8 mouse cellular contexts compared by ENCODE assay signal in the genomic region with DNA sequence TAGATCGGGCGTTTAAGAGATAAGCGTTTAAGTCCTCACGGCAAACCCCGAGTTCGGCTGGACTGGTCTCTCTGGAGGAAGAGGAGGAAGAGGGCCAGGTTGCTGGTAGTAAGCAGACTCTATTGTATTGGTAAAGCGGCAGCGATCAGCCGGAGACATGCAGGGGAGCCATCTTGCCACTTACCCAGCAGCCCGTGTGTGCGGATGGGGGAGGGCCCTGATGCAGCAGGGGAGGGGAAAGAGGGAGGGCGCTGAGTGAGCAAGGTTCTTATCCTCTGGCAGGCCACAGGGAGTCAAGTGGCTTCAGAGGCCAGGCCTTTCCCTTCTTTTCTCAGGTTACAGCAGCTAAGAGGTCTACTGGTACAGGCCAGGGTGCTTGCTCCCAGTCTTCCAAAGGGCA. TPM values are rescaled to one million over a fixed set of nuclear protein-coding genes. Genes with fewer than 3 reads are reported as not detected.
DNase-seq lines count a peak whose midpoint lies in the region; ATAC-seq and TF ChIP-seq lines count a peak whose summit lies in the region.

No protein-coding gene starts in this region.

- no peaks in the 10 kb centered on the region for H3K9me3 ChIP-seq in intestine, postnatal 0 days (ENCODE audit: control insufficient read depth)
- H3K9me3 ChIP-seq in midbrain, embryonic 11.5 days (ENCODE audit: control insufficient read depth, low read length) = no peaks in the 10 kb centered on the region

- TF ChIP-seq CTCF in intestine, postnatal 0 days (IDR thresholded peaks at IDR 0.05; ENCODE audit: low read depth) = peak; percentile 15; the same call in 1 of the 2 replicates

- peak; percentile 69 to 81 for DNase-seq in urinary bladder, adult 18-20 months (ENCODE audit: low spot score in 2 of 2)
- no peak for DNase-seq in urinary bladder, postnatal 10 days (ENCODE audit: low spot score)
- DNase-seq in embryo, embryonic 9.5 days (ENCODE audit: extremely low spot score) = peak; percentile 92
- peak; percentile 88 for DNase-seq in left cerebral cortex, postnatal 4 days
- peak; percentile 96 for DNase-seq in midbrain, embryonic 11.5 days (ENCODE audit: low spot score, missing footprints)
- DNase-seq in right cerebral cortex, postnatal 4 days = peak; percentile 78

- H3K4me3 ChIP-seq in intestine, postnatal 0 days (ENCODE audit: low read depth, low read length) = peak overlapping the region; percentile 56
- peak overlapping the region; percentile 52 for H3K4me3 ChIP-seq in midbrain, embryonic 11.5 days (ENCODE audit: low read depth, low read length)

- no peaks in the 10 kb centered on the region for H3K27me3 ChIP-seq in intestine, postnatal 0 days (replicated peaks; ENCODE audit: control insufficient read depth, insufficient read depth, low read length)
- no peaks in the 10 kb centered on the region for H3K27me3 ChIP-seq in midbrain, embryonic 11.5 days (ENCODE audit: control insufficient read depth, insufficient read depth, low read length)

- under 1% methylated on average over 12 of the region's 12 CpGs for WGBS in intestine, postnatal 0 days
- 0% methylated on average over 12 of the region's 12 CpGs for WGBS in midbrain, embryonic 11.5 days

- H3K4me2 ChIP-seq in intestine, postnatal 0 days (replicated peaks; ENCODE audit: low read depth) = peak overlapping the region; percentile 71
- H3K4me2 ChIP-seq in midbrain, embryonic 11.5 days = peak overlapping the region; percentile 89

- H3K9ac ChIP-seq in intestine, postnatal 0 days (ENCODE audit: low read depth, low read length) = peak overlapping the region; percentile 41
- H3K9ac ChIP-seq in midbrain, embryonic 11.5 days (ENCODE audit: low read length) = peak overlapping the region; percentile 77

- H3K27ac ChIP-seq in intestine, postnatal 0 days (ENCODE audit: low read depth, low read length) = 0 out of 2 replicates have a peak overlapping the region, but pooled peaks have one; percentile 6
- peak overlapping the region; percentile 41 for H3K27ac ChIP-seq in midbrain, embryonic 11.5 days (ENCODE audit: low read depth, low read length)

- peaks cover 60% of the 10 kb centered on the region for H3K36me3 ChIP-seq in intestine, postnatal 0 days (ENCODE audit: control insufficient read depth, insufficient read depth)
- peaks cover 22% of the 10 kb centered on the region for H3K36me3 ChIP-seq in midbrain, embryonic 11.5 days (ENCODE audit: control insufficient read depth, insufficient read depth, low read length)

- H3K4me1 ChIP-seq in intestine, postnatal 0 days (replicated peaks; ENCODE audit: control insufficient read depth, insufficient read depth, low read length) = no peaks in the 10 kb centered on the region
- H3K4me1 ChIP-seq in midbrain, embryonic 11.5 days (ENCODE audit: control insufficient read depth, insufficient read depth, low read length) = peaks cover 25% of the 10 kb centered on the region

- intact Hi-C loops in left cerebral cortex, postnatal 4 days (cut with DNase I) = no loop called here

- ATAC-seq in granulocyte monocyte progenitor cell, adult 5-6 weeks (replicated peaks; ENCODE audit: poor library complexity, severe bottlenecking) = peak; percentile 89
- peak; percentile 78 for ATAC-seq in intestine, postnatal 0 days
- ATAC-seq in midbrain, embryonic 11.5 days (ENCODE audit: low FRiP score) = peak; percentile 88

RNA-seq across cellular contexts. Expression of a gene that starts 12.3 kb away (rescaled TPM):
- 0.54 and 1.4 TPM in 2 replicates for total RNA-seq in granulocyte monocyte progenitor cell, adult 5-6 weeks (2014; fragmentation: Nextera tagmentation)
- total RNA-seq in granulocyte monocyte progenitor cell, adult 5-6 weeks (2017) = 0.39 and 0.41 TPM in 2 replicates
- 0.47 and 0.63 TPM in 2 replicates for polyA plus RNA-seq in intestine, postnatal 0 days (2015; fragmentation: Nextera tagmentation; extraction: Ambion mirVana)
- total RNA-seq in left cerebral cortex, postnatal 4 days (2021) = 10 to 100 TPM; 17.2 to 20.7 TPM
- polyA plus RNA-seq in midbrain, embryonic 11.5 days (2014; fragmentation: Nextera tagmentation; extraction: Ambion mirVana) = 5.8 and 6.9 TPM in 2 replicates

RNA-seq across cellular contexts. Expression of a gene that starts 12.7 kb away (rescaled TPM):
- not detected in 2 replicates for total RNA-seq in granulocyte monocyte progenitor cell, adult 5-6 weeks (2014; fragmentation: Nextera tagmentation)
- total RNA-seq in granulocyte monocyte progenitor cell, adult 5-6 weeks (2017) = not detected in 2 replicates
- polyA plus RNA-seq in intestine, postnatal 0 days (2015; fragmentation: Nextera tagmentation; extraction: Ambion mirVana) = not detected in 2 replicates
- total RNA-seq in left cerebral cortex, postnatal 4 days (2021) = not detected
- not detected in 2 replicates for polyA plus RNA-seq in midbrain, embryonic 11.5 days (2014; fragmentation: Nextera tagmentation; extraction: Ambion mirVana)

RNA-seq across cellular contexts. Expression of a gene that starts 32.3 kb away (rescaled TPM):
- total RNA-seq in granulocyte monocyte progenitor cell, adult 5-6 weeks (2014; fragmentation: Nextera tagmentation) = 0.09 TPM in 1 of 2 replicates, not detected in the other
- not detected in 2 replicates for total RNA-seq in granulocyte monocyte progenitor cell, adult 5-6 weeks (2017)
- polyA plus RNA-seq in intestine, postnatal 0 days (2015; fragmentation: Nextera tagmentation; extraction: Ambion mirVana) = not detected in 2 replicates
- not detected for total RNA-seq in left cerebral cortex, postnatal 4 days (2021)
- 0.04 TPM in 1 of 2 replicates, not detected in the other for polyA plus RNA-seq in midbrain, embryonic 11.5 days (2014; fragmentation: Nextera tagmentation; extraction: Ambion mirVana)

RNA-seq across cellular contexts. Expression of a gene that starts 32.5 kb away (rescaled TPM):
- total RNA-seq in granulocyte monocyte progenitor cell, adult 5-6 weeks (2014; fragmentation: Nextera tagmentation) = 44.3 and 69.7 TPM in 2 replicates
- 42.2 and 50.0 TPM in 2 replicates for total RNA-seq in granulocyte monocyte progenitor cell, adult 5-6 weeks (2017)
- polyA plus RNA-seq in intestine, postnatal 0 days (2015; fragmentation: Nextera tagmentation; extraction: Ambion mirVana) = 75.5 and 76.8 TPM in 2 replicates
- 10 to 100 TPM; 27.4 to 30.2 TPM for total RNA-seq in left cerebral cortex, postnatal 4 days (2021)
- polyA plus RNA-seq in midbrain, embryonic 11.5 days (2014; fragmentation: Nextera tagmentation; extraction: Ambion mirVana) = 95.7 and 96.7 TPM in 2 replicates

RNA-seq across cellular contexts. Expression of a gene that starts 33.2 kb away (rescaled TPM):
- total RNA-seq in granulocyte monocyte progenitor cell, adult 5-6 weeks (2014; fragmentation: Nextera tagmentation) = 236 and 252 TPM in 2 replicates
- total RNA-seq in granulocyte monocyte progenitor cell, adult 5-6 weeks (2017) = 198 and 208 TPM in 2 replicates
- polyA plus RNA-seq in intestine, postnatal 0 days (2015; fragmentation: Nextera tagmentation; extraction: Ambion mirVana) = 49.9 and 57.4 TPM in 2 replicates
- total RNA-seq in left cerebral cortex, postnatal 4 days (2021) = 100 to 1,000 TPM; 273 to 279 TPM
- polyA plus RNA-seq in midbrain, embryonic 11.5 days (2014; fragmentation: Nextera tagmentation; extraction: Ambion mirVana) = 139 and 145 TPM in 2 replicates

Comparison
In these comparisons a context has a peak if more than half of its experiments do, and no peak if none do; other contexts are left out.
1. RNA of a gene that starts 12.3 kb away (total RNA-seq): 17.2 to 20.7 TPM in left cerebral cortex, postnatal 4 days; 0.39 to 1.4 TPM in granulocyte monocyte progenitor cell, adult 5-6 weeks; every median in the first group is over 4 times any median in the second.
2. Peak in every context shown above with its lines, with median percentiles within 50 percentile points of each other: ATAC-seq.